Comparison of ENCODE assay signal across 24 mouse cellular contexts in the genomic region with DNA sequence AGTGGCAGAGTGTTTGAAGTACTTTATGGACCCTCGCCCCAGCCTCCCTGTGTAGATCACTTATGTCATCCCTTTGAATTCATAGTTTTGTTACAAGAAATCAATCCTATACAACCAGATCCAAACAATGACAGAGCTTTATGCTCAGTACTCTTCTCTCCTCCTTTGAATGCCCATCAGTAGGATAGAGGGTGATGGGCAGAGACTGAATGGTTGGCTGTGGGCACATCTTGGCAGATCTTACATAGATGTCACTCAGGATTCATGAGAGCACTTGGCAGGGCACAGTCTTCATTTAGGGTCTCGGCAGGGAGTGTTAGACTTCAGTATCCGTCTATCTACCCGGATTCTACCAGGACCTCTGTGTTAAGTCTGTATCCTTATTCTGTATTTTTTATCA.
A peak's percentile ranks its signal among the peaks of the same experiment; 100 is the strongest.
DNase-seq lines count a peak whose midpoint lies in the region; ATAC-seq lines count a peak whose summit lies in the region.
"Had no signal": no experiment of that assay in that cellular context is flagged by ENCODE, and none has a peak within 500 bp of the region (broad histone marks: within the 10 kb centered on the region; RNA-seq: fewer than 3 reads in every experiment).

No protein-coding gene starts in this region.

- H3K36me3 ChIP-seq in hindbrain, embryonic 16.5 days (ENCODE audit: control insufficient read depth, insufficient read depth, low read length), result no peaks in the 10 kb centered on the region
- H3K36me3 ChIP-seq in hindbrain, embryonic 11.5 days (ENCODE audit: control insufficient read depth, insufficient read depth, low read length), result no peaks in the 10 kb centered on the region
- H3K36me3 ChIP-seq: embryonic facial prominence, embryonic 10.5 days; embryonic facial prominence, embryonic 12.5 days; forebrain, embryonic 15.5 days; G1E had no signal

- no peaks in the 10 kb centered on the region for H3K9me3 ChIP-seq in hindbrain, embryonic 16.5 days (ENCODE audit: control insufficient read depth, low read length)
- H3K9me3 ChIP-seq in hindbrain, embryonic 11.5 days (ENCODE audit: control insufficient read depth, low read length), result no peaks in the 10 kb centered on the region
- H3K9me3 ChIP-seq: embryonic facial prominence, embryonic 10.5 days; embryonic facial prominence, embryonic 12.5 days; forebrain, embryonic 13.5 days; forebrain, embryonic 15.5 days had no signal

- H3K4me1 ChIP-seq in hindbrain, embryonic 16.5 days (ENCODE audit: control insufficient read depth, insufficient read depth, low read depth, low read length), result peaks cover 2% of the 10 kb centered on the region; the same call in 1 of the 2 replicates
- no peaks in the 10 kb centered on the region for H3K4me1 ChIP-seq in hindbrain, embryonic 11.5 days (replicated peaks; ENCODE audit: control insufficient read depth, insufficient read depth, low read length)
- H3K4me1 ChIP-seq: embryonic facial prominence, embryonic 10.5 days; embryonic facial prominence, embryonic 12.5 days had no signal

- H3K4me3 ChIP-seq in hindbrain, embryonic 16.5 days (ENCODE audit: low read length), result no peak overlapping the region
- no peak overlapping the region for H3K4me3 ChIP-seq in hindbrain, embryonic 11.5 days (ENCODE audit: low read depth, low read length)
- H3K4me3 ChIP-seq: embryonic facial prominence, embryonic 10.5 days; embryonic facial prominence, embryonic 12.5 days; forebrain, embryonic 13.5 days; forebrain, embryonic 15.5 days had no signal

- H3K27ac ChIP-seq in hindbrain, embryonic 16.5 days (ENCODE audit: low read depth, low read length), result no peak overlapping the region
- H3K27ac ChIP-seq in hindbrain, embryonic 11.5 days (ENCODE audit: low read depth, low read length), result no peak overlapping the region
- H3K27ac ChIP-seq: embryonic facial prominence, embryonic 10.5 days; embryonic facial prominence, embryonic 12.5 days; forebrain, embryonic 13.5 days; forebrain, embryonic 15.5 days had no signal

- no peak overlapping the region for H3K4me2 ChIP-seq in hindbrain, embryonic 16.5 days (ENCODE audit: low read length)
- H3K4me2 ChIP-seq in hindbrain, embryonic 11.5 days (replicated peaks; ENCODE audit: low read depth, low read length), result no peak overlapping the region
- H3K4me2 ChIP-seq: embryonic facial prominence, embryonic 12.5 days; forebrain, embryonic 13.5 days; forebrain, embryonic 15.5 days had no signal

- DNase-seq in cerebellum, postnatal 10 days, result peak; percentile 30 to 37
- no peak for DNase-seq in cerebellum, adult 9-10 months
- no peak for DNase-seq in hindbrain, embryonic 11.5 days (ENCODE audit: low spot score)
- DNase-seq in left cerebral cortex, postnatal 4 days, result peak; percentile 22
- DNase-seq in left cerebral cortex, postnatal 14 days (ENCODE audit: low spot score in 2 of 2), result no peak
- DNase-seq: adrenal gland, adult 8-10 months; adrenal gland, postnatal 14 days; adrenal gland, postnatal 36 days; B cell, adult 2 months; cerebellum, adult 11-12 months; cerebellum, adult 2 months; cerebellum, adult 9-11 months; cerebellum, postnatal 25 days; forebrain, postnatal 0 days had no signal

- intact Hi-C loops in left cerebral cortex, postnatal 4 days (cut with DNase I), result no loop called here
- intact Hi-C loops in left cerebral cortex, postnatal 14 days (cut with DNase I), result no loop called here

- H3K9ac ChIP-seq in hindbrain, embryonic 16.5 days (ENCODE audit: low read depth, low read length), result no peak overlapping the region
- no peak overlapping the region for H3K9ac ChIP-seq in hindbrain, embryonic 11.5 days (ENCODE audit: low read depth, low read length)
- H3K9ac ChIP-seq: embryonic facial prominence, embryonic 12.5 days; forebrain, embryonic 13.5 days; forebrain, embryonic 15.5 days; forebrain, postnatal 0 days had no signal

- WGBS in hindbrain, embryonic 16.5 days, result 83% methylated on average over 4 of the region's 4 CpGs
- WGBS in hindbrain, embryonic 11.5 days, result 95% methylated on average over 4 of the region's 4 CpGs

- peak; percentile 71 for ATAC-seq in hindbrain, embryonic 16.5 days
- no peak for ATAC-seq in hindbrain, embryonic 11.5 days (ENCODE audit: low FRiP score)
- ATAC-seq: activated CD4-positive, CD25-positive, alpha-beta regulatory T cell, adult 4 months; CD4-positive, CD25-positive, alpha-beta regulatory T cell, adult 4 months; forebrain, embryonic 13.5 days; forebrain, embryonic 15.5 days; forebrain, postnatal 0 days; Patski had no signal

- no peaks in the 10 kb centered on the region for H3K27me3 ChIP-seq in hindbrain, embryonic 16.5 days (replicated peaks; ENCODE audit: control insufficient read depth, insufficient read depth, low read length)
- H3K27me3 ChIP-seq in hindbrain, embryonic 11.5 days (ENCODE audit: control insufficient read depth, insufficient read depth, low read length), result no peaks in the 10 kb centered on the region
- H3K27me3 ChIP-seq: CH12.LX; forebrain, embryonic 13.5 days; forebrain, embryonic 15.5 days had no signal

Comparison
In these comparisons a context has a peak if more than half of its experiments do, and no peak if none do; other contexts are left out.
1. DNase-seq: peak in cerebellum, postnatal 10 days (2 of 2) and left cerebral cortex, postnatal 4 days (single experiment); none in cerebellum, adult 9-10 months (single experiment), hindbrain, embryonic 11.5 days (single experiment) and left cerebral cortex, postnatal 14 days (0 of 2).